Mouse (Mus musculus): ENCODE measurements at regions not wholly inside any gene's neighbourhood (a gene's known extent, or its start where the extent isn't known, plus 50 kb on each side); places are given as distances from the start of the nearest gene placed in this dataset.

- H3K4me1 ChIP-seq, result no peaks in the 10 kb centered on the region
- no peak for ATAC-seq
- no peaks in the 10 kb centered on the region for H3K27me3 ChIP-seq (replicated peaks)
- H3K27ac ChIP-seq, result no peak overlapping the region
- H3K4me3 ChIP-seq, result no peak overlapping the region
- H3K36me3 ChIP-seq, result no peaks in the 10 kb centered on the region
- H3K4me2 ChIP-seq, result no peak overlapping the region
- 72% methylated on average over 9 of the region's 9 CpGs for whole genome bisulfite sequencing (ENCODE audit: insufficient replicate concordance)
- H3K9ac ChIP-seq, result no peak overlapping the region
- no peaks in the 10 kb centered on the region for H3K9me3 ChIP-seq (replicated peaks)
Measured at GRCm38 (mm10) chr1:73830486-73831132, 293.6 kb downstream of the Tns1 start.

GRCm38 (mm10) chr1:73828996-73829395 lies 295.3 kb downstream of the Tns1 start:
- Histone ChIP-seq H3K27ac (no peak overlapping the region), H3K9ac (no peak overlapping the region), H3K36me3 (no peaks in the 10 kb centered on the region), H3K9me3 (replicated peaks) (no peaks in the 10 kb centered on the region), H3K27me3 (replicated peaks) (no peaks in the 10 kb centered on the region), H3K4me3 (no peak overlapping the region), H3K4me1 (no peaks in the 10 kb centered on the region), H3K4me2 (no peak overlapping the region)
- 32% methylated on average over 10 of the region's 10 CpGs for WGBS (ENCODE audit: insufficient replicate concordance)
- no peak for ATAC-seq

DNA sequence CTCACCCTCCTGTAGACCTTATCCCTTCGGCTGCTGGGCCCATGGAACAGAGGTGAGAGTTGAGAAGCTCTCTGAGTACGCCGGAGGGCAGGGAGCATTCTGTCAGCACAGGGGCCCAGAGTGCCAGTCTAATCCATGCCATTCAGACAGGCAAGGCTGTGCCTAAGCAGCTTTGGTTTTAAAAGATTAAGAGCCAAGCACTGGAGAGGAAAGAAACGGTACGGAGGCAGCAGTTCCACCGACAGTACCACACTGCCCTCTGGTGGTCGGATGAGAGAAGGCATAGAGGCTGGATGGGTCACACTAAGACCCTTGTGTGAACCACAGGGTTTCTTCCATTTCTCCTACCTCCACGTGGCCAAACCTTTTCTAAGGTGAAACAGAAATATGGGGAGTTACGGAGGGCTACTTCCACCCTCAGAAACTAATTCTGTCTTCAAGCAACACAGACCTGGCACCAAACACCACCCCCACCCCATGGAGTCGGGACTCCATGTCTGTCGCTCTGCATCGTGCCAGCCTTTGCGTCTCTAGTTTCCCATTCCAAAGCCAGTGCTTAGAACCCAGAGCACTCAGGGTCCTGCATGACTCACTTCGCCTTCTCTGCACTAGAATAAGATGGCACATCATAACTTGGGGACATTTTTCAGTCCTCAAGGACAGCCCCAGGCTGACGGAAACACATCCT lies 297.9 kb downstream of the Tns1 start:
- Histone ChIP-seq H3K36me3 (no peaks in the 10 kb centered on the region), H3K27ac (no peak overlapping the region), H3K27me3 (replicated peaks) (no peaks in the 10 kb centered on the region), H3K4me2 (no peak overlapping the region), H3K4me1 (no peaks in the 10 kb centered on the region), H3K9me3 (replicated peaks) (no peaks in the 10 kb centered on the region), H3K4me3 (no peak overlapping the region), H3K9ac (no peak overlapping the region)
- ATAC-seq, result no peak
- 38% methylated on average over 15 of the region's 15 CpGs for WGBS (ENCODE audit: insufficient replicate concordance)

- Histone ChIP-seq H3K27ac (no peak overlapping the region), H3K4me1 (no peaks in the 10 kb centered on the region), H3K36me3 (no peaks in the 10 kb centered on the region), H3K4me2 (no peak overlapping the region), H3K4me3 (no peak overlapping the region), H3K9ac (no peak overlapping the region), H3K27me3 (replicated peaks) (no peaks in the 10 kb centered on the region), H3K9me3 (replicated peaks) (no peaks in the 10 kb centered on the region)
- 48% methylated on average over 8 of the region's 8 CpGs for WGBS (ENCODE audit: insufficient replicate concordance)
- no peak for ATAC-seq
Measured at GRCm38 (mm10) chr1:73824406-73825184, 299.7 kb downstream of the Tns1 start.

DNA sequence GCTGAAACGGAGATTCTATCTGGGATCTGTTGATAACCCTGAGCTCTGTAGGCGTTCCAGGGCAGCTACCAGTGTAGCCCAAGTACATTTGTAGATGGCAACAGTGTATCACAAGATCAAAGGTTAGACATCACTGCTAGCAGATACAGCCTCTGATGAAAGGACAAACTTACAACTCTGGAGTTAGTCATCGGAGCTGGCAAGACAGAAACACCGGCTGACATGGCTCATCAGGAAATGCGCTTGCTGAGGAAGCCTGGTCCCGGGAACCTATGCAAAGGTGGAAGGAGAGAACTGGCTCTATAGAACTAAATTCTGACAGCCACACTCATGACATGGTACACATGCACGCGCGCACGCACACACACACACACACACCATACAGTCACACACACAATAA lies 300.5 kb downstream of the Tns1 start:
- Histone ChIP-seq H3K9me3 (replicated peaks) (no peaks in the 10 kb centered on the region), H3K27ac (no peak overlapping the region), H3K4me1 (no peaks in the 10 kb centered on the region), H3K4me2 (no peak overlapping the region), H3K4me3 (no peak overlapping the region), H3K27me3 (replicated peaks) (no peaks in the 10 kb centered on the region), H3K36me3 (no peaks in the 10 kb centered on the region), H3K9ac (no peak overlapping the region)
- ATAC-seq, result no peak
- WGBS (ENCODE audit: insufficient replicate concordance), result 77% methylated on average over 10 of the region's 10 CpGs

GRCm38 (mm10) chr1:73822616-73823015 lies 301.6 kb downstream of the Tns1 start:
- Histone ChIP-seq H3K36me3 (no peaks in the 10 kb centered on the region), H3K4me3 (no peak overlapping the region), H3K9ac (no peak overlapping the region), H3K4me2 (no peak overlapping the region), H3K27me3 (replicated peaks) (no peaks in the 10 kb centered on the region), H3K4me1 (no peaks in the 10 kb centered on the region), H3K27ac (no peak overlapping the region), H3K9me3 (replicated peaks) (no peaks in the 10 kb centered on the region)
- ATAC-seq, result no peak
- WGBS (ENCODE audit: insufficient replicate concordance), result 43% methylated on average over 6 of the region's 6 CpGs

DNA sequence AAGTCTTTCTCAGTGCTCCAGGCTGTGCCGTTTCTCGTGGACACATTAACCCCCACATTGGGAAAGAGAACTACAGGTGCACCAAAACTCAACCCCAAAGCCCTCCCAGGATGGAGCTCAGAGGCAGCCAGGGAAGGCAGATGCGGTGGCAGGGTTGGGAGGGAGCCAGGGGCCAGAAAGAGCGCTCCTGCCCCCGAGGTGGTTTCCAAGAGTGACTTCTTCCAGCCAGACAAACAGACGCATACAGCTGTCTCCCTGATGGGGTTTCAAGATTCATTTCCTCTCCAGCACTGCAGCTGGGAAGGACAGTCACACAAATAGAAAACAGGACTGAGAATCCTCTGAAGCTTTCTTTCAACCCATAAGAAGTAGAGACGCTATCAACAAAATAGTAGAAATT lies 303.5 kb downstream of the Tns1 start:
- H3K4me1 ChIP-seq, result no peaks in the 10 kb centered on the region
- no peak overlapping the region for H3K9ac ChIP-seq
- no peaks in the 10 kb centered on the region for H3K36me3 ChIP-seq
- no peak for ATAC-seq
- no peaks in the 10 kb centered on the region for H3K27me3 ChIP-seq (replicated peaks)
- H3K4me2 ChIP-seq, result no peak overlapping the region
- no peaks in the 10 kb centered on the region for H3K9me3 ChIP-seq (replicated peaks)
- WGBS (ENCODE audit: insufficient replicate concordance), result 54% methylated on average over 7 of the region's 7 CpGs
- no peak overlapping the region for H3K4me3 ChIP-seq
- H3K27ac ChIP-seq, result no peak overlapping the region

DNA sequence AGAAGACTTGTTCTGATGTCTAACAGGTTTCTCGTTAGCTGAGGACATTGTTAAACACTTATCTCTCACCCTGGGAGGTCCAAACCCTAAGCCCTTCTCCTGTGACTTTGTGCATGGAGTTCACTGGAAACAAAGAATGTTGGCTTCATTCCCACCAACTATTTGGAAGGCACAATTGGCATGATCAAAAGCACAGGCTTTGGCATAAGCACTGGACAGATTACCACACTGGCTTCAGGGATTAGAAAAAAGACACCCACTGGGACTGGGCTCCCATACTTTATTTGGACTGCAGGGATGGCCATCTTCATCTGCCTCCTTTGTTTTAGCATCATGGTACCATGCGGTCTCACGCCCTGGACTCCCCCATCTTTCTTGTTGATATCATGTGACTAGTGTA lies 317.0 kb downstream of the Tns1 start:
- WGBS (ENCODE audit: insufficient replicate concordance), result 69% methylated on average over 3 of the region's 3 CpGs

GRCm38 (mm10) chr1:73805156-73805555 lies 319.1 kb downstream of the Tns1 start:
- ATAC-seq, result no peak
- Histone ChIP-seq H3K27ac (no peak overlapping the region), H3K27me3 (replicated peaks) (no peaks in the 10 kb centered on the region), H3K9ac (no peak overlapping the region), H3K4me1 (no peaks in the 10 kb centered on the region), H3K9me3 (replicated peaks) (no peaks in the 10 kb centered on the region), H3K4me3 (no peak overlapping the region), H3K4me2 (no peak overlapping the region), H3K36me3 (no peaks in the 10 kb centered on the region)
- WGBS (ENCODE audit: insufficient replicate concordance), result 75% methylated on average over 9 of the region's 9 CpGs

More for the DNA sequence above, 317.0 kb downstream of the Tns1 start:
- Histone ChIP-seq H3K9ac (no peak overlapping the region), H3K27me3 (replicated peaks) (no peaks in the 10 kb centered on the region), H3K4me1 (no peaks in the 10 kb centered on the region), H3K27ac (no peak overlapping the region), H3K4me2 (no peak overlapping the region), H3K4me3 (no peak overlapping the region), H3K9me3 (replicated peaks) (no peaks in the 10 kb centered on the region), H3K36me3 (no peaks in the 10 kb centered on the region)
- no peak for ATAC-seq

- Histone ChIP-seq H3K9me3 (replicated peaks) (no peaks in the 10 kb centered on the region), H3K4me2 (no peak overlapping the region), H3K4me3 (no peak overlapping the region), H3K4me1 (no peaks in the 10 kb centered on the region), H3K27me3 (replicated peaks) (no peaks in the 10 kb centered on the region), H3K36me3 (no peaks in the 10 kb centered on the region), H3K27ac (no peak overlapping the region), H3K9ac (no peak overlapping the region)
- ATAC-seq, result no peak
- WGBS (ENCODE audit: insufficient replicate concordance), result 40% methylated on average over 1 of the region's 1 CpGs
Measured at GRCm38 (mm10) chr1:73799996-73800395, 324.3 kb downstream of the Tns1 start.

DNA sequence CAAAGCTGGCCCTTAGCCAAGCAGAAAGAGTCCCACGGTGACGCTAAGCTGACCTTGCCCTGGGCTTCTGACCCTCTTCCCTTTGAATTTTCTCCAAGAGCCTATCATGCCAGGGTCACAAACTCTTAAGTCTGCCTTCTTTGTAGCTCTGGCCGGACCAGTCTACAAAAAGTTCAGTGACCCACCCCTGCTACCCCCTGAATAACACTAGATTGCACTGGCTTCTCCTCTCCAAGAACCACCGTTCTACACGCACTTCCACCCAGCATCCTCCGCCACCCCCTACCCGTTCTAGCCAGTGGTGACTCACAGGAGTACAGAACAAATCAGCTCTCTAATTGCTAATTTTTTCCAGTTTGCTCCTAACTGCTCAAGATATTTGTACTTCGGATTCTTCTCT lies 325.0 kb downstream of the Tns1 start:
- no peak for ATAC-seq
- H3K4me2 ChIP-seq, result no peak overlapping the region
- no peak overlapping the region for H3K27ac ChIP-seq
- WGBS (ENCODE audit: insufficient replicate concordance), result 65% methylated on average over 8 of the region's 8 CpGs
- no peaks in the 10 kb centered on the region for H3K27me3 ChIP-seq (replicated peaks)
- no peak overlapping the region for H3K4me3 ChIP-seq
- no peaks in the 10 kb centered on the region for H3K4me1 ChIP-seq
- no peaks in the 10 kb centered on the region for H3K36me3 ChIP-seq
- no peaks in the 10 kb centered on the region for H3K9me3 ChIP-seq (replicated peaks)
- no peak overlapping the region for H3K9ac ChIP-seq

DNA sequence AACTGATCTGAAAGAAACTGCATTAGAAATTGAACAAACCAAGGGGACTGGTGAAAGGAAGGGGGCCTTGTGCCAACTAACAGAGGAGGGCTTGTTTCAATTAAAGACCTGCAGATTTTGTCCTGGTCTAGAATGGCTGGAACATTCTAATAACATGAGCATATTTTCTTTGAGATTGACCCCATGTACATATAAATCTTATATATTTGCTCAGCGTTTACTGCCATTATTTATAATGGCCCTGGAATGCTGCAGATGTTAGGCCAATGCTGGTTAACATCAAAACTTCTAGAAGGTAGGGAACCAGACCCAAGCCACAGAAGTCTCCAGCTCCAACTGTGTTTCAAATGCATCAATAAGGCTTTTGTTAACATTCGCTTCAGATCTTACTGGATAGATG lies 326.4 kb downstream of the Tns1 start:
- WGBS (ENCODE audit: insufficient replicate concordance), result 63% methylated on average over 2 of the region's 2 CpGs
- no peaks in the 10 kb centered on the region for H3K27me3 ChIP-seq (replicated peaks)
- ATAC-seq, result no peak
- no peaks in the 10 kb centered on the region for H3K4me1 ChIP-seq
- H3K36me3 ChIP-seq, result no peaks in the 10 kb centered on the region
- H3K4me3 ChIP-seq, result no peak overlapping the region
- H3K9me3 ChIP-seq (replicated peaks), result no peaks in the 10 kb centered on the region
- H3K9ac ChIP-seq, result no peak overlapping the region
- no peak overlapping the region for H3K4me2 ChIP-seq
- H3K27ac ChIP-seq, result no peak overlapping the region
